Mouse (Mus musculus): Measurements from ENCODE around the gene Filip1. TPM values are rescaled to one million over a fixed set of nuclear protein-coding genes. Genes with fewer than 3 reads are reported as not detected.

Filip1 gene
- total RNA-seq, 2 experiments from 2014 or later, result 84.8 to 101 TPM

GRCm38 (mm10) chr9:79784439-79784838 is 228.2 kb downstream of the Filip1 start:
- DNase-seq (ENCODE audit: low spot score), result no peak

- DNase-seq (ENCODE audit: low spot score), result no peak
Measured at GRCm38 (mm10) chr9:79779354-79779753, 233.3 kb downstream of the Filip1 start.

- DNase-seq (ENCODE audit: low spot score), result no peak
Measured at GRCm38 (mm10) chr9:79766991-79767545, 245.6 kb downstream of the Filip1 start.

GRCm38 (mm10) chr9:79765329-79765728 is 247.3 kb downstream of the Filip1 start:
- DNase-seq (ENCODE audit: low spot score), result no peak

Other genes with a start within 250 kb of the Filip1 start
- gene Tmem30a, start 219.3 kb downstream of the Filip1 start, total RNA-seq (2021), result 10 to 100 TPM; 61.5 to 68.8 TPM
- 10 to 100 TPM; 52.2 to 63.9 TPM for gene Senp6, start 54.1 kb upstream of the Filip1 start, total RNA-seq (2021)
- 1 to 10 TPM; 7.1 to 8.8 TPM for gene Myo6, start 152.2 kb upstream of the Filip1 start, total RNA-seq (2021)

Measured in gastrocnemius, adult 18-20 months (tissue).